Mouse (Mus musculus) kidney, embryonic 16.5 days (tissue): Measurements from ENCODE around the gene E2f6. TPM values are rescaled to one million over a fixed set of nuclear protein-coding genes. Genes with fewer than 3 reads are reported as not detected.

Experiments used
- ATAC-seq: fragments of 200-750 bp; cut with Nextera tagmentation; 2 replicates; pipeline ENCODE4 v1.8.0; 2017; ENCODE audit warnings: moderate TSS enrichment; ENCODE audit not compliant: low FRiP score, low TSS enrichment
- H3K27ac ChIP-seq: fragments of 300-500 bp; sonication (generic); 2 replicates; pipeline ENCODE4 v1.5.1; 2014; ENCODE audit warnings: low read length
- H3K27me3 ChIP-seq: fragments of 300-500 bp; sonication (generic); 2 replicates; pipeline ENCODE4 v1.6.1; 2014; ENCODE audit warnings: low read length, control low read depth, mixed read lengths; ENCODE audit not compliant: insufficient read depth
- H3K36me3 ChIP-seq: fragments of 300-500 bp; sonication (generic); 2 replicates; pipeline ENCODE4 v1.6.1; 2014; ENCODE audit warnings: low read length, control low read depth, mixed read lengths; ENCODE audit not compliant: insufficient read depth
- H3K4me1 ChIP-seq: fragments of 300-500 bp; sonication (generic); 2 replicates; pipeline ENCODE4 v1.6.1; 2014; ENCODE audit warnings: low read length, control low read depth, mixed read lengths; ENCODE audit not compliant: insufficient read depth
- H3K4me2 ChIP-seq: fragments of 300-500 bp; sonication (generic); replicated peaks from 2 replicates; pipeline ENCODE4 v1.6.1; 2014; ENCODE audit warnings: low read depth, low read length
- H3K4me3 ChIP-seq: fragments of 300-500 bp; sonication (generic); 2 replicates; pipeline ENCODE4 v1.5.1; 2014; ENCODE audit warnings: mild to moderate bottlenecking, low read length
- H3K9ac ChIP-seq: fragments of 300-500 bp; sonication (generic); replicated peaks from 2 replicates; pipeline ENCODE4 v1.6.1; 2014; ENCODE audit warnings: low read length
- H3K9me3 ChIP-seq: fragments of 300-500 bp; sonication (generic); 2 replicates; pipeline ENCODE4 v1.6.1; 2016; ENCODE audit warnings: low read length, control low read depth
- WGBS: fragments of 180-500 bp; shearing (Covaris S2); extraction: QIAGEN DNeasy Blood & Tissue Kit; methylation state at CpG from one replicate; pipeline ENCODE4 v1.1.7; 2014; 5-methylcytosine and 5-hydroxymethylcytosine counted together
- polyA plus RNA-seq: library from polyadenylated mRNA; unstranded; fragments of >200 nt; fragmentation: Nextera tagmentation; extraction: Ambion mirVana; gene quantifications from 2 replicates; pipeline ENCODE4 v1.2.1, GENCODE M21; 2015

E2f6 gene
- polyA plus RNA-seq, 1 experiment from 2014 or later: 41.7 TPM

- no peaks in the 10 kb centered on the region for H3K36me3 ChIP-seq
- WGBS: 60% methylated on average over 3 of the region's 3 CpGs
- peak overlapping the region; percentile 44; the same call in 1 of the 2 replicates for H3K27ac ChIP-seq
- H3K9me3 ChIP-seq: no peaks in the 10 kb centered on the region
- no peak for ATAC-seq
- no peak overlapping the region for H3K4me3 ChIP-seq
- no peaks in the 10 kb centered on the region for H3K27me3 ChIP-seq
- H3K9ac ChIP-seq: no peak overlapping the region
- H3K4me2 ChIP-seq: no peak overlapping the region
- H3K4me1 ChIP-seq: peaks cover 10% of the 10 kb centered on the region; the same call in 1 of the 2 replicates
Observed at GRCm38 (mm10) chr12:16876667-16877066, 65.9 kb downstream of the E2f6 start.

GRCm38 (mm10) chr12:16877141-16877540 lies 66.4 kb downstream of the E2f6 start:
- 68% methylated on average over 5 of the region's 5 CpGs for WGBS
- Histone ChIP-seq H3K36me3 (no peaks in the 10 kb centered on the region), H3K4me2 (no peak overlapping the region), H3K27me3 (no peaks in the 10 kb centered on the region), H3K9ac (no peak overlapping the region), H3K27ac (peak overlapping the region; percentile 44; the same call in 1 of the 2 replicates), H3K4me3 (no peak overlapping the region), H3K9me3 (no peaks in the 10 kb centered on the region), H3K4me1 (peaks cover 10% of the 10 kb centered on the region; the same call in 1 of the 2 replicates)
- ATAC-seq: no peak

- Histone ChIP-seq H3K27me3 (no peaks in the 10 kb centered on the region), H3K27ac (0 out of 2 replicates have a peak overlapping the region, but pooled peaks have one; percentile 44), H3K4me1 (peaks cover 10% of the 10 kb centered on the region; the same call in 1 of the 2 replicates), H3K9me3 (no peaks in the 10 kb centered on the region), H3K36me3 (no peaks in the 10 kb centered on the region), H3K4me3 (no peak overlapping the region), H3K9ac (no peak overlapping the region), H3K4me2 (no peak overlapping the region)
- WGBS: 55% methylated on average over 1 of the region's 1 CpGs
- ATAC-seq: no peak
Observed at GRCm38 (mm10) chr12:16877679-16878078, 66.9 kb downstream of the E2f6 start.

- H3K27ac ChIP-seq: no peak overlapping the region
- H3K4me3 ChIP-seq: no peak overlapping the region
- no peaks in the 10 kb centered on the region for H3K36me3 ChIP-seq
- no peak overlapping the region for H3K9ac ChIP-seq
- H3K27me3 ChIP-seq: no peaks in the 10 kb centered on the region
- no peak for ATAC-seq
- H3K4me1 ChIP-seq: 0 out of 2 replicates have a peak, but pooled peaks cover 2% of the 10 kb centered on the region
- 87% methylated on average over 1 of the region's 1 CpGs for WGBS
- no peaks in the 10 kb centered on the region for H3K9me3 ChIP-seq
- no peak overlapping the region for H3K4me2 ChIP-seq
Observed at GRCm38 (mm10) chr12:16879369-16879768, 68.6 kb downstream of the E2f6 start.

GRCm38 (mm10) chr12:16880077-16880476 lies 69.3 kb downstream of the E2f6 start:
- Histone ChIP-seq H3K9ac (no peak overlapping the region), H3K27ac (no peak overlapping the region), H3K27me3 (no peaks in the 10 kb centered on the region), H3K4me2 (no peak overlapping the region), H3K4me1 (0 out of 2 replicates have a peak, but pooled peaks cover 2% of the 10 kb centered on the region), H3K36me3 (no peaks in the 10 kb centered on the region), H3K9me3 (no peaks in the 10 kb centered on the region), H3K4me3 (no peak overlapping the region)
- WGBS: 90% methylated on average over 4 of the region's 4 CpGs
- no peak for ATAC-seq

GRCm38 (mm10) chr12:16882442-16882841 lies 71.7 kb downstream of the E2f6 start:
- H3K4me2 ChIP-seq: no peak overlapping the region
- no peaks in the 10 kb centered on the region for H3K36me3 ChIP-seq
- H3K9me3 ChIP-seq: no peaks in the 10 kb centered on the region
- no peak overlapping the region for H3K4me3 ChIP-seq
- H3K27ac ChIP-seq: no peak overlapping the region
- no peaks in the 10 kb centered on the region for H3K4me1 ChIP-seq
- WGBS: 83% methylated on average over 3 of the region's 3 CpGs
- ATAC-seq: no peak
- H3K9ac ChIP-seq: no peak overlapping the region
- H3K27me3 ChIP-seq: no peaks in the 10 kb centered on the region

- no peak overlapping the region for H3K9ac ChIP-seq
- H3K4me3 ChIP-seq: no peak overlapping the region
- H3K27ac ChIP-seq: no peak overlapping the region
- no peaks in the 10 kb centered on the region for H3K27me3 ChIP-seq
- H3K4me1 ChIP-seq: no peaks in the 10 kb centered on the region
- no peaks in the 10 kb centered on the region for H3K36me3 ChIP-seq
- no peaks in the 10 kb centered on the region for H3K9me3 ChIP-seq
- ATAC-seq: peak; percentile 39; the same call in 1 of the 2 replicates
- 51% methylated on average over 7 of the region's 7 CpGs for WGBS
- H3K4me2 ChIP-seq: no peak overlapping the region
Observed at GRCm38 (mm10) chr12:16883111-16883510, 72.3 kb downstream of the E2f6 start.

- Histone ChIP-seq H3K27ac (no peak overlapping the region), H3K4me3 (no peak overlapping the region), H3K9me3 (no peaks in the 10 kb centered on the region), H3K9ac (no peak overlapping the region), H3K4me1 (no peaks in the 10 kb centered on the region), H3K36me3 (no peaks in the 10 kb centered on the region), H3K27me3 (no peaks in the 10 kb centered on the region), H3K4me2 (no peak overlapping the region)
- ATAC-seq: no peak
- 94% methylated on average over 4 of the region's 4 CpGs for WGBS
Observed at GRCm38 (mm10) chr12:16884534-16884933, 73.8 kb downstream of the E2f6 start.

GRCm38 (mm10) chr12:16886354-16886753 lies 75.6 kb downstream of the E2f6 start:
- no peak overlapping the region for H3K27ac ChIP-seq
- WGBS: 85% methylated on average over 6 of the region's 6 CpGs

More at GRCm38 (mm10) chr12:16886354-16886753, 75.6 kb downstream of the E2f6 start:
- Histone ChIP-seq H3K4me1 (no peaks in the 10 kb centered on the region), H3K4me2 (no peak overlapping the region), H3K4me3 (no peak overlapping the region), H3K27me3 (no peaks in the 10 kb centered on the region), H3K9me3 (no peaks in the 10 kb centered on the region), H3K9ac (no peak overlapping the region), H3K36me3 (no peaks in the 10 kb centered on the region)
- ATAC-seq: no peak
